Mouse (Mus musculus) T-cell, adult 2 months (primary cell): ENCODE results near the gene Slc6a1.

Experiments
- DNase-seq: peaks from one replicate; pipeline ENCODE4 v3.0.0; 2022; ENCODE audit warnings: low spot score

Gene Slc6a1

GRCm38 (mm10) chr6:114282469-114283277 lies at the start of gene Slc6a1:
Gene Slc6a1, plus strand, starts transcription at chr6:114282635.
- no peak for DNase-seq

- DNase-seq = no peak
Measured at GRCm38 (mm10) chr6:114238892-114239644, 43.4 kb upstream of the Slc6a1 start.

GRCm38 (mm10) chr6:114245665-114246064 lies 36.8 kb upstream of the Slc6a1 start:
- no peak for DNase-seq

- DNase-seq = peak; percentile 26
Measured at GRCm38 (mm10) chr6:114250311-114250710, 32.1 kb upstream of the Slc6a1 start.

GRCm38 (mm10) chr6:114254927-114255326 lies 27.5 kb upstream of the Slc6a1 start:
- no peak for DNase-seq

- DNase-seq = no peak
Measured at GRCm38 (mm10) chr6:114257762-114258361, 24.6 kb upstream of the Slc6a1 start.

- no peak for DNase-seq
Measured at GRCm38 (mm10) chr6:114258661-114259193, 23.7 kb upstream of the Slc6a1 start.

GRCm38 (mm10) chr6:114261609-114262008 lies 20.8 kb upstream of the Slc6a1 start:
- no peak for DNase-seq

- no peak for DNase-seq
Measured at GRCm38 (mm10) chr6:114264010-114264409, 18.4 kb upstream of the Slc6a1 start.

GRCm38 (mm10) chr6:114264426-114264825 lies 18.0 kb upstream of the Slc6a1 start:
- DNase-seq = no peak

- no peak for DNase-seq
Measured at GRCm38 (mm10) chr6:114266273-114266672, 16.2 kb upstream of the Slc6a1 start.

- DNase-seq = no peak
Measured at GRCm38 (mm10) chr6:114267979-114268378, 14.5 kb upstream of the Slc6a1 start.

GRCm38 (mm10) chr6:114269589-114269988 lies 12.8 kb upstream of the Slc6a1 start:
- no peak for DNase-seq

GRCm38 (mm10) chr6:114270799-114271198 lies 11.6 kb upstream of the Slc6a1 start:
- no peak for DNase-seq

GRCm38 (mm10) chr6:114272279-114272678 lies 10.2 kb upstream of the Slc6a1 start:
- DNase-seq = no peak

- no peak for DNase-seq
Measured at GRCm38 (mm10) chr6:114273997-114274728, 8.3 kb upstream of the Slc6a1 start.

- no peak for DNase-seq
Measured at GRCm38 (mm10) chr6:114275800-114276199, 6.6 kb upstream of the Slc6a1 start.

GRCm38 (mm10) chr6:114283278-114283770 lies 889 bp downstream of the Slc6a1 start:
- DNase-seq = no peak

GRCm38 (mm10) chr6:114283927-114284703 lies 1.7 kb downstream of the Slc6a1 start:
- no peak for DNase-seq

- DNase-seq = no peak
Measured at GRCm38 (mm10) chr6:114285424-114285823, 3.0 kb downstream of the Slc6a1 start.

GRCm38 (mm10) chr6:114289106-114289505 lies 6.7 kb downstream of the Slc6a1 start:
- DNase-seq = no peak
